9 mouse cellular contexts compared by ENCODE assay signal in genomic region chr4:153018138-153018921, GRCm38 (mm10).
DNase-seq lines count a peak whose midpoint lies in the region; ATAC-seq lines count a peak whose summit lies in the region.
"Had no signal": no experiment of that assay in that cellular context is flagged by ENCODE, and none has a peak within 500 bp of the region (broad histone marks: within the 10 kb centered on the region; RNA-seq: fewer than 3 reads in every experiment).

No protein-coding gene starts in this region.

- no peak for ATAC-seq in lung, embryonic 16.5 days (ENCODE audit: low read depth)
- ATAC-seq in intestine, embryonic 16.5 days, result no peak
- ATAC-seq in midbrain, embryonic 12.5 days (ENCODE audit: low FRiP score, low read depth), result peak; percentile 60
- no peak for ATAC-seq in CD4-positive, CD25-positive, alpha-beta regulatory T cell, adult 4 months
- ATAC-seq in inflammation-experienced regulatory T-cells, adult 6 months, result no peak

- H3K4me1 ChIP-seq in lung, embryonic 16.5 days (replicated peaks; ENCODE audit: control insufficient read depth, insufficient read depth, low read length), result no peaks in the 10 kb centered on the region
- H3K4me1 ChIP-seq in intestine, embryonic 16.5 days (ENCODE audit: control insufficient read depth, insufficient read depth, low read length), result no peaks in the 10 kb centered on the region
- H3K4me1 ChIP-seq in midbrain, embryonic 12.5 days, result peaks cover 17% of the 10 kb centered on the region
- H3K4me1 ChIP-seq: megakaryocyte, embryonic 14.5 days had no signal

- 43% methylated on average over 28 of the region's 28 CpGs for WGBS in lung, embryonic 16.5 days
- WGBS in intestine, embryonic 16.5 days, result 44% methylated on average over 28 of the region's 28 CpGs
- 49% methylated on average over 28 of the region's 28 CpGs for WGBS in midbrain, embryonic 12.5 days

- H3K36me3 ChIP-seq in lung, embryonic 16.5 days (ENCODE audit: control insufficient read depth, insufficient read depth, low read length), result no peaks in the 10 kb centered on the region
- H3K36me3 ChIP-seq in intestine, embryonic 16.5 days (ENCODE audit: control insufficient read depth, insufficient read depth, low read length), result no peaks in the 10 kb centered on the region
- H3K36me3 ChIP-seq in midbrain, embryonic 12.5 days, result no peaks in the 10 kb centered on the region

- peak overlapping the region; percentile 14; the same call in 1 of the 2 replicates for H3K4me3 ChIP-seq in lung, embryonic 16.5 days (ENCODE audit: low read length)
- H3K4me3 ChIP-seq in intestine, embryonic 16.5 days (ENCODE audit: low read length), result peak overlapping the region; percentile 7
- H3K4me3 ChIP-seq in midbrain, embryonic 12.5 days, result no peak overlapping the region
- H3K4me3 ChIP-seq: megakaryocyte, embryonic 14.5 days had no signal

- H3K9ac ChIP-seq in lung, embryonic 16.5 days (ENCODE audit: low read length), result no peak overlapping the region
- H3K9ac ChIP-seq in intestine, embryonic 16.5 days (ENCODE audit: low read depth, low read length), result no peak overlapping the region
- no peak overlapping the region for H3K9ac ChIP-seq in midbrain, embryonic 12.5 days (replicated peaks)

- no peaks in the 10 kb centered on the region for H3K9me3 ChIP-seq in lung, embryonic 16.5 days (ENCODE audit: control insufficient read depth, low read length)
- H3K9me3 ChIP-seq in intestine, embryonic 16.5 days (ENCODE audit: control insufficient read depth, low read length), result no peaks in the 10 kb centered on the region
- H3K9me3 ChIP-seq in midbrain, embryonic 12.5 days, result no peaks in the 10 kb centered on the region

- no peak overlapping the region for H3K27ac ChIP-seq in lung, embryonic 16.5 days (ENCODE audit: low read length)
- no peak overlapping the region; the same call in 1 of the 2 replicates for H3K27ac ChIP-seq in intestine, embryonic 16.5 days (ENCODE audit: low read length)
- H3K27ac ChIP-seq in midbrain, embryonic 12.5 days (replicated peaks), result peak overlapping the region; percentile 56

- peak overlapping the region; percentile 30 for H3K4me2 ChIP-seq in lung, embryonic 16.5 days (ENCODE audit: low read depth, low read length)
- peak overlapping the region; percentile 37 for H3K4me2 ChIP-seq in intestine, embryonic 16.5 days (ENCODE audit: low read depth, low read length)
- H3K4me2 ChIP-seq in midbrain, embryonic 12.5 days (replicated peaks), result peak overlapping the region; percentile 26

- H3K27me3 ChIP-seq in lung, embryonic 16.5 days (ENCODE audit: control insufficient read depth, insufficient read depth, low read depth, low read length), result no peaks in the 10 kb centered on the region
- no peaks in the 10 kb centered on the region for H3K27me3 ChIP-seq in intestine, embryonic 16.5 days (replicated peaks; ENCODE audit: control insufficient read depth, insufficient read depth, low read length)
- H3K27me3 ChIP-seq in midbrain, embryonic 12.5 days, result 0 out of 2 replicates have a peak, but pooled peaks cover 2% of the 10 kb centered on the region
- H3K27me3 ChIP-seq: megakaryocyte, embryonic 14.5 days had no signal

- no peak for DNase-seq in lung, postnatal 36 days
- DNase-seq in natural killer cell, adult 2 months (ENCODE audit: low spot score in 2 of 2), result no peak
- DNase-seq in thymus, postnatal 0 days (ENCODE audit: low spot score), result no peak
